ENCODE assay signal across 11 mouse cellular contexts in the genomic region with DNA sequence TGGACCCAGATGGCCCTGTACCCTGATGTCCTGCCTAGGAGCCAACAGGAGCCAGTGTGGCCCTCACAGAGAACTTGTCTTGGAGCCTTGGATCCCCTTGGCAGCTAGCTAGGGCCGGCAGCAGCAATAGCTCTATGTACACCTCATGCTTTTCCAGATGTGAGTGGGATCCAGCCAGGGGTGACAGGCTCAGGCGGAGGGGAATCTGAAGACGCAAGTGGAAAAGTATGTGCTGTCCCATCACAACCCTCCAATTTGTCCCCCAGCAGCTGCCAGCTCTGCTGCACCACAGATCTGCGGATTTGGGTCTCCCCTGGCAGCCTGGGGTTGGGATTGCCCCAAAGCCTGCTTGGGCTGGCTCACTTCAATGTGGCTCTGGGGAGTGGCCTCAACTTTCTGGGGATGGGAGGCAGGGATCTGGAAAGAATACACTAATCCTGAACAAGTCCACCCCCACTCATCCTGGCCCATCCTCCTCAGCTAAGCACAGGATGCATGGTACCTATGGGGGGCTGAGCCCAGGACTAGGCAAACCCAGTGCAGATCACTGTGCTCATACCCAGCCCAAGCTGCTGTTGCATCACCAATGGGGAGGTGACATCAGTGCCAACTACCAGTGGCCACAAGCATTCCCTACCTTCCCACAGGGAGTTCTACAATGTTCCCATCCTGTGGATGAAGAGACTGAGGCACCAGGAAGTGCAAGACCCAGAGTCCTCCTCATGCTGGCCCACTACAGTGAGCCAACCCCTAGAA.
DNase-seq lines count a peak whose midpoint lies in the region; ATAC-seq and TF ChIP-seq lines count a peak whose summit lies in the region.
"Had no signal": no experiment of that assay in that cellular context is flagged by ENCODE, and none has a peak within 500 bp of the region (broad histone marks: within the 10 kb centered on the region; RNA-seq: fewer than 3 reads in every experiment).

No protein-coding gene starts in this region.

- no peaks in the 10 kb centered on the region for H3K9me3 ChIP-seq in neural tube, embryonic 15.5 days (replicated peaks)
- no peaks in the 10 kb centered on the region for H3K9me3 ChIP-seq in hindbrain, embryonic 14.5 days (ENCODE audit: control insufficient read depth, low read length)
- H3K9me3 ChIP-seq in midbrain, embryonic 15.5 days: no peaks in the 10 kb centered on the region
- H3K9me3 ChIP-seq: embryonic facial prominence, embryonic 13.5 days had no signal

- WGBS in spleen, adult 2 months: 89% methylated on average over 4 of the region's 4 CpGs
- 89% methylated on average over 4 of the region's 4 CpGs for WGBS in neural tube, embryonic 15.5 days
- 93% methylated on average over 4 of the region's 4 CpGs for WGBS in hindbrain, embryonic 14.5 days
- WGBS in midbrain, embryonic 15.5 days: 91% methylated on average over 4 of the region's 4 CpGs

- no peak overlapping the region; the same call in 1 of the 2 replicates for H3K4me3 ChIP-seq in spleen, adult 2 months (ENCODE audit: extremely low read depth, insufficient read depth, insufficient read length)
- no peak overlapping the region for H3K4me3 ChIP-seq in neural tube, embryonic 15.5 days (replicated peaks)
- H3K4me3 ChIP-seq in hindbrain, embryonic 14.5 days (replicated peaks; ENCODE audit: low read length): no peak overlapping the region
- no peak overlapping the region for H3K4me3 ChIP-seq in midbrain, embryonic 15.5 days
- H3K4me3 ChIP-seq: embryonic facial prominence, embryonic 13.5 days had no signal

- H3K27ac ChIP-seq in spleen, adult 2 months (ENCODE audit: insufficient read depth, low read length): peak overlapping the region; percentile 39
- H3K27ac ChIP-seq in neural tube, embryonic 15.5 days (replicated peaks): peak overlapping the region; percentile 33; the same call in 1 of the 2 replicates
- no peak overlapping the region for H3K27ac ChIP-seq in hindbrain, embryonic 14.5 days
- H3K27ac ChIP-seq in midbrain, embryonic 15.5 days: no peak overlapping the region
- H3K27ac ChIP-seq: embryonic facial prominence, embryonic 13.5 days had no signal

- TF ChIP-seq POLR2A in spleen, adult 2 months (IDR thresholded peaks at IDR 0.05; ENCODE audit: low read depth, low read length): no peak

- H3K4me2 ChIP-seq in neural tube, embryonic 15.5 days: no peak overlapping the region
- H3K4me2 ChIP-seq in hindbrain, embryonic 14.5 days (replicated peaks): no peak overlapping the region
- no peak overlapping the region for H3K4me2 ChIP-seq in midbrain, embryonic 15.5 days
- H3K4me2 ChIP-seq: embryonic facial prominence, embryonic 13.5 days had no signal

- no peak for ATAC-seq in neural tube, embryonic 15.5 days (ENCODE audit: low FRiP score)
- no peak for ATAC-seq in hindbrain, embryonic 14.5 days (ENCODE audit: low FRiP score)
- no peak for ATAC-seq in midbrain, embryonic 15.5 days (replicated peaks)

- peak; percentile 55 for DNase-seq in cerebellum, adult 9-11 months
- no peak for DNase-seq in cerebellum, postnatal 25 days
- no peak for DNase-seq in spleen, adult 2 months (ENCODE audit: low read depth in 1 of 2, low spot score in 2 of 2)
- DNase-seq in spleen, postnatal 14 days (ENCODE audit: low spot score in 2 of 2): no peak
- peak; percentile 55 to 58 for DNase-seq in heart, postnatal 10 days
- DNase-seq in hindbrain, embryonic 14.5 days (ENCODE audit: low spot score): no peak
- DNase-seq: kidney, postnatal 14 days; thymus, adult 2 months had no signal

- no peaks in the 10 kb centered on the region for H3K36me3 ChIP-seq in spleen, adult 2 months (ENCODE audit: control insufficient read depth, insufficient read depth, low read length)
- no peaks in the 10 kb centered on the region for H3K36me3 ChIP-seq in neural tube, embryonic 15.5 days
- no peaks in the 10 kb centered on the region for H3K36me3 ChIP-seq in hindbrain, embryonic 14.5 days (replicated peaks; ENCODE audit: control insufficient read depth, insufficient read depth)
- H3K36me3 ChIP-seq in midbrain, embryonic 15.5 days (replicated peaks): no peaks in the 10 kb centered on the region
- H3K36me3 ChIP-seq: embryonic facial prominence, embryonic 13.5 days had no signal

- intact Hi-C loops in heart, postnatal 10 days (cut with DNase I): loop anchor here (2.0 kb wide), 1 partner anchor 21 kb away; no protein-coding TSS in a partner anchor

- TF ChIP-seq CTCF in spleen, adult 2 months (IDR thresholded peaks at IDR 0.05; ENCODE audit: extremely low read depth, insufficient read depth, insufficient read length, insufficient replicate concordance): no peak

- H3K27me3 ChIP-seq in spleen, adult 2 months (ENCODE audit: control insufficient read depth, insufficient read depth, low read length): no peaks in the 10 kb centered on the region
- no peaks in the 10 kb centered on the region for H3K27me3 ChIP-seq in neural tube, embryonic 15.5 days (replicated peaks)
- no peaks in the 10 kb centered on the region for H3K27me3 ChIP-seq in hindbrain, embryonic 14.5 days (ENCODE audit: control insufficient read depth, insufficient read depth, low read length)
- no peaks in the 10 kb centered on the region for H3K27me3 ChIP-seq in midbrain, embryonic 15.5 days (replicated peaks)
- H3K27me3 ChIP-seq: embryonic facial prominence, embryonic 13.5 days had no signal

- H3K9ac ChIP-seq in neural tube, embryonic 15.5 days (replicated peaks): no peak overlapping the region
- no peak overlapping the region for H3K9ac ChIP-seq in hindbrain, embryonic 14.5 days
- H3K9ac ChIP-seq in midbrain, embryonic 15.5 days: no peak overlapping the region
- H3K9ac ChIP-seq: embryonic facial prominence, embryonic 13.5 days had no signal

- H3K4me1 ChIP-seq in spleen, adult 2 months (ENCODE audit: control insufficient read depth, insufficient read depth, insufficient read length): peaks cover 38% of the 10 kb centered on the region; the same call in 1 of the 2 replicates
- H3K4me1 ChIP-seq in neural tube, embryonic 15.5 days: peaks cover 54% of the 10 kb centered on the region
- H3K4me1 ChIP-seq in hindbrain, embryonic 14.5 days (replicated peaks; ENCODE audit: control insufficient read depth, insufficient read depth, low read length): peaks cover 31% of the 10 kb centered on the region
- peaks cover 36% of the 10 kb centered on the region for H3K4me1 ChIP-seq in midbrain, embryonic 15.5 days

Comparison
In these comparisons a context has a peak if more than half of its experiments do, and no peak if none do; other contexts are left out.
1. DNase-seq: peak in cerebellum, adult 9-11 months (single experiment) and heart, postnatal 10 days (2 of 2); none in cerebellum, postnatal 25 days (0 of 2), spleen, adult 2 months (0 of 2), spleen, postnatal 14 days (0 of 2) and hindbrain, embryonic 14.5 days (single experiment).
2. H3K27ac ChIP-seq: peak in spleen, adult 2 months (single experiment) and neural tube, embryonic 15.5 days (single experiment); none in hindbrain, embryonic 14.5 days (single experiment) and midbrain, embryonic 15.5 days (single experiment).